Mouse (Mus musculus): ENCODE measurements around the gene Smim15. TPM values are rescaled to one million over a fixed set of nuclear protein-coding genes. Genes with fewer than 3 reads are reported as not detected.
A peak's percentile ranks its signal among the peaks of the same experiment; 100 is the strongest.

Gene Smim15
- polyA plus RNA-seq, 1 experiment = 7.4 TPM

GRCm38 (mm10) chr13:108084086-108084485 is 39.8 kb downstream of the Smim15 start:
- no peaks in the 10 kb centered on the region for H3K27me3 ChIP-seq (replicated peaks)
- H3K4me3 ChIP-seq (replicated peaks) = no peak overlapping the region
- H3K9me3 ChIP-seq = no peaks in the 10 kb centered on the region
- no peaks in the 10 kb centered on the region for H3K36me3 ChIP-seq (replicated peaks; ENCODE audit: low read length)
- no peak for TF ChIP-seq GATA1 (IDR thresholded peaks at IDR 0.05; ENCODE audit: borderline replicate concordance, low read length)
- TF ChIP-seq FLI1 (IDR thresholded peaks at IDR 0.05; ENCODE audit: low read length) = no peak
- H3K4me1 ChIP-seq = peaks cover 15% of the 10 kb centered on the region

- H3K4me1 ChIP-seq = peaks cover 15% of the 10 kb centered on the region; the same call in 1 of the 2 replicates
- no peaks in the 10 kb centered on the region for H3K27me3 ChIP-seq (replicated peaks)
- TF ChIP-seq GATA1 (IDR thresholded peaks at IDR 0.05; ENCODE audit: borderline replicate concordance, low read length) = no peak
- TF ChIP-seq FLI1 (IDR thresholded peaks at IDR 0.05; ENCODE audit: low read length) = no peak
- H3K9me3 ChIP-seq = no peaks in the 10 kb centered on the region
- no peak overlapping the region for H3K4me3 ChIP-seq (replicated peaks)
- H3K36me3 ChIP-seq (replicated peaks; ENCODE audit: low read length) = no peaks in the 10 kb centered on the region
These were observed 41.8 kb downstream of the Smim15 start for GRCm38 (mm10) chr13:108086036-108086435.

- TF ChIP-seq FLI1 (IDR thresholded peaks at IDR 0.05; ENCODE audit: low read length) = no peak
- no peak for TF ChIP-seq GATA1 (IDR thresholded peaks at IDR 0.05; ENCODE audit: borderline replicate concordance, low read length)
- H3K4me3 ChIP-seq (replicated peaks) = no peak overlapping the region
- peaks cover 12% of the 10 kb centered on the region; the same call in 1 of the 2 replicates for H3K4me1 ChIP-seq
- H3K27me3 ChIP-seq (replicated peaks) = no peaks in the 10 kb centered on the region
- H3K9me3 ChIP-seq = no peaks in the 10 kb centered on the region
- H3K36me3 ChIP-seq (replicated peaks; ENCODE audit: low read length) = no peaks in the 10 kb centered on the region
These were observed 42.5 kb downstream of the Smim15 start for GRCm38 (mm10) chr13:108086724-108087123.

- H3K36me3 ChIP-seq (replicated peaks; ENCODE audit: low read length) = no peaks in the 10 kb centered on the region
- H3K4me1 ChIP-seq = peaks cover 24% of the 10 kb centered on the region
- no peak overlapping the region for H3K4me3 ChIP-seq (replicated peaks)
- peaks cover 1% of the 10 kb centered on the region for H3K27me3 ChIP-seq (replicated peaks)
- no peaks in the 10 kb centered on the region for H3K9me3 ChIP-seq
- TF ChIP-seq FLI1 (IDR thresholded peaks at IDR 0.05; ENCODE audit: low read length) (no peak), GATA1 (IDR thresholded peaks at IDR 0.05; ENCODE audit: borderline replicate concordance, low read length) (no peak)
These were observed 48.0 kb downstream of the Smim15 start for GRCm38 (mm10) chr13:108092290-108092689.

DNA sequence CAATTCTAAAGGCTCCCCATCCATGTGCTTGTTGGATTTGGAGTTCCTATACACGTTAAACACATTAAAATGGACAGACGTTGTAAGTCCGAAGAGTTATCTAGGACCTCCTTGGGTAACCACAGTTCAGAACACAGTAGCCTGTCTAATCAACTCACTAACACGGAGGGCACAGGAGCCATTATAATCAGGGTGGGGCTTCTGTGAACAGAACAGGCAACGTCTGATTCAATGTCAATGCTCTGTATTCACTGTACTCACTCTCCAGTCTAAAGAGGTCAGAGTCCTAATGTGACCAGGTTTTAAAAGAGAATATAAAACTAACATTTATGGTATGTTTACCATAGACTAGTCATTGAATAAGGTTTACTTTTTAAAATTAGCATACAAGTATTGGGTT is 50.4 kb downstream of the Smim15 start:
- Histone ChIP-seq H3K9me3 (peaks cover 4% of the 10 kb centered on the region; the same call in 1 of the 2 replicates), H3K27me3 (replicated peaks) (peaks cover 1% of the 10 kb centered on the region), H3K36me3 (replicated peaks; ENCODE audit: low read length) (peaks cover 5% of the 10 kb centered on the region), H3K4me1 (peaks cover 18% of the 10 kb centered on the region), H3K4me3 (replicated peaks) (no peak overlapping the region)
- TF ChIP-seq GATA1 (IDR thresholded peaks at IDR 0.05; ENCODE audit: borderline replicate concordance, low read length) (no peak), FLI1 (IDR thresholded peaks at IDR 0.05; ENCODE audit: low read length) (no peak)

DNA sequence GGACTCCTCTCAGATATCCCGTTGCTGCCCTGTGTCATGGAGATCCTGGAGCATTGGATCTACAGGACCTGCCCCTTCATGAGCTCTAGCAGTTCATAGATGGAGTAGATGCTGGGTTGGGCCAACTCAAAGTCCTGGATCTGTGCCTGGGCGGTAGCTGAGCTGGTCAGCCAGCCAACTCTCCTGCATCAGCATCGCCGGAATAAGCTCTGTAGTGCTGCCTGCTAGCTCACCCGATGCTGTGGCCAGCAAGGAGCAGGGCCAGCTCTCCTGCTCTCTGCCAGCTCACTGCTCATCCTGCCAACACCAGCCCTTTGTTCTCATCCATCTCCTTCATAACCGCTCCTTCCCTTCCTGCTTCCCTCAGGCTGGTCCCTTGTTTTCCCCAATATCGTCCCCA is 51.4 kb downstream of the Smim15 start:
- Histone ChIP-seq H3K9me3 (peaks cover 4% of the 10 kb centered on the region; the same call in 1 of the 2 replicates), H3K4me3 (replicated peaks) (peak overlapping the region; percentile 75), H3K27me3 (replicated peaks) (peaks cover 1% of the 10 kb centered on the region), H3K4me1 (peaks cover 20% of the 10 kb centered on the region), H3K36me3 (replicated peaks; ENCODE audit: low read length) (peaks cover 5% of the 10 kb centered on the region)
- TF ChIP-seq FLI1 (IDR thresholded peaks at IDR 0.05; ENCODE audit: low read length) (no peak), GATA1 (IDR thresholded peaks at IDR 0.05; ENCODE audit: borderline replicate concordance, low read length) (no peak)

DNA sequence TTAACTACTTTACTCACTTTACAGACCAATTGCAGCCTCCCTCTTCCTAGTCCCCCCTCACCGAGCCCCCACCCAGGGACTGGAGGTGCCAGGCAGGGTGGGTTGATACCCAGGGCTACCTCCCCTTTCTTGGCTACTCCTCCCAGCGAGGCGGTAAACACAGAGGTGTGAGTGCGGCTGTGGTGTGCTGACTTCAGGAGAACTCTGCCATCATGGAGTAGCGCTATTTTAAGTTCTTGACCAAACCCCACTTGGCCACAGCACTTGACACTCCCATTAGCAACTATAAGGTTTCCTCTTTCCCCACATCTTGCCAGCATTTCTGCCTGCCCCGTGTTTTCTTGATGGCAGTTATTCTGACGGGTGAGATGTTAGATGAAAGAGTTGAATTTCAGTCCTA is 52.2 kb downstream of the Smim15 start:
- H3K27me3 ChIP-seq (replicated peaks) = peaks cover 1% of the 10 kb centered on the region
- TF ChIP-seq FLI1 (IDR thresholded peaks at IDR 0.05; ENCODE audit: low read length) (no peak), GATA1 (IDR thresholded peaks at IDR 0.05; ENCODE audit: borderline replicate concordance, low read length) (no peak)
- peaks cover 5% of the 10 kb centered on the region for H3K36me3 ChIP-seq (replicated peaks; ENCODE audit: low read length)
- H3K4me1 ChIP-seq = peaks cover 22% of the 10 kb centered on the region
- peaks cover 4% of the 10 kb centered on the region; the same call in 1 of the 2 replicates for H3K9me3 ChIP-seq
- no peak overlapping the region for H3K4me3 ChIP-seq (replicated peaks)

Other genes with a start within 250 kb of the Smim15 start
- gene Ndufaf2, start 114.2 kb downstream of the Smim15 start, polyA plus RNA-seq (2012; ENCODE audit: insufficient read depth, low replicate concordance) = 29.6 TPM in 1 of 2 replicates, not detected in the other
- gene Ercc8, start 114.3 kb downstream of the Smim15 start, polyA plus RNA-seq (2012; ENCODE audit: insufficient read depth, low replicate concordance) = 1.00 and 6.8 TPM in 2 replicates
- 2.0 TPM in 1 of 2 replicates, not detected in the other for gene Elovl7, start 170.0 kb downstream of the Smim15 start, polyA plus RNA-seq (2012; ENCODE audit: insufficient read depth, low replicate concordance)

Measured in megakaryocyte, embryonic 14.5 days (primary cell).